Mouse (Mus musculus): ENCODE data around the gene Dync1h1.

- TF ChIP-seq CTCF (IDR thresholded peaks at IDR 0.05; ENCODE audit: control insufficient read depth, insufficient read depth, low read length): no peak
- TF ChIP-seq POLR2A (IDR thresholded peaks at IDR 0.05; ENCODE audit: borderline replicate concordance, control insufficient read depth, low read depth, low read length): no peak
Measured at GRCm38 (mm10) chr12:110637507-110638114, 36.4 kb downstream of the Dync1h1 start.
